Mouse (Mus musculus): Measurements from ENCODE around the gene Bves. TPM values are rescaled to one million over a fixed set of nuclear protein-coding genes. Genes with fewer than 3 reads are reported as not detected.

Bves gene
- total RNA-seq, 1 experiment = 0.85 TPM

- H3K9ac ChIP-seq (ENCODE audit: insufficient read depth, low read depth, low read length, poor library complexity, severe bottlenecking) = no peak overlapping the region
- no peak overlapping the region for H3K4me3 ChIP-seq (ENCODE audit: insufficient read depth in 1 of 2, low read depth in 1 of 2, low read length in 2 of 2, poor library complexity in 1 of 2, severe bottlenecking in 1 of 2)
- no peaks in the 10 kb centered on the region for H3K4me1 ChIP-seq (ENCODE audit: control insufficient read depth in 2 of 2, insufficient read depth in 2 of 2, low read length in 2 of 2, poor library complexity in 1 of 2)
- TF ChIP-seq ZC3H11A (IDR thresholded peaks at IDR 0.05; ENCODE audit: borderline replicate concordance, low read depth, low read length) (no peak), CHD2 (IDR thresholded peaks at IDR 0.05; ENCODE audit: low read depth, low read length) (no peak)
- in situ Hi-C loops (cut with MboI; ENCODE audit: low sequenced_read_pairs in 2 of 2, unreplicated experiment in 2 of 2) = no loop called here
- no peaks in the 10 kb centered on the region for H3K9me3 ChIP-seq (ENCODE audit: control insufficient read depth, insufficient read depth, low read depth, low read length)
- no peak overlapping the region for H3K27ac ChIP-seq (ENCODE audit: insufficient read depth, low read depth, low read length, poor library complexity, severe bottlenecking)
- DNase-seq (ENCODE audit: low read depth, low spot score) = no peak
- no peaks in the 10 kb centered on the region for H3K36me3 ChIP-seq (ENCODE audit: control insufficient read depth, insufficient read depth, low read length, poor library complexity, severe bottlenecking)
These were observed 64.2 kb downstream of the Bves start for GRCm38 (mm10) chr10:45399702-45400243.

- in situ Hi-C loops (cut with MboI; ENCODE audit: low sequenced_read_pairs in 2 of 2, unreplicated experiment in 2 of 2) = no loop called here
- Histone ChIP-seq H3K4me3 (ENCODE audit: insufficient read depth in 1 of 2, low read depth in 1 of 2, low read length in 2 of 2, poor library complexity in 1 of 2, severe bottlenecking in 1 of 2) (no peak overlapping the region), H3K27ac (ENCODE audit: insufficient read depth, low read depth, low read length, poor library complexity, severe bottlenecking) (no peak overlapping the region), H3K36me3 (ENCODE audit: control insufficient read depth, insufficient read depth, low read length, poor library complexity, severe bottlenecking) (no peaks in the 10 kb centered on the region), H3K9ac (ENCODE audit: insufficient read depth, low read depth, low read length, poor library complexity, severe bottlenecking) (no peak overlapping the region), H3K4me1 (ENCODE audit: control insufficient read depth in 2 of 2, insufficient read depth in 2 of 2, low read length in 2 of 2, poor library complexity in 1 of 2) (no peaks in the 10 kb centered on the region), H3K9me3 (ENCODE audit: control insufficient read depth, insufficient read depth, low read depth, low read length) (no peaks in the 10 kb centered on the region)
- TF ChIP-seq CHD2 (IDR thresholded peaks at IDR 0.05; ENCODE audit: low read depth, low read length) (no peak), ZC3H11A (IDR thresholded peaks at IDR 0.05; ENCODE audit: borderline replicate concordance, low read depth, low read length) (no peak), ZNF384 (IDR thresholded peaks at IDR 0.05; ENCODE audit: low read depth, low read length) (no peak), MAFK (IDR thresholded peaks at IDR 0.05; ENCODE audit: insufficient read depth, low read depth, low read length) (no peak), HCFC1 (IDR thresholded peaks at IDR 0.05; ENCODE audit: borderline replicate concordance, insufficient read depth, low read length) (no peak)
- DNase-seq (ENCODE audit: low read depth, low spot score) = no peak
These were observed 75.2 kb downstream of the Bves start for GRCm38 (mm10) chr10:45410624-45411341.

GRCm38 (mm10) chr10:45411741-45412140, 76.2 kb downstream of the Bves start:
- DNase-seq (ENCODE audit: low read depth, low spot score) = no peak
- Histone ChIP-seq H3K4me3 (ENCODE audit: insufficient read depth in 1 of 2, low read depth in 1 of 2, low read length in 2 of 2, poor library complexity in 1 of 2, severe bottlenecking in 1 of 2) (no peak overlapping the region), H3K9ac (ENCODE audit: insufficient read depth, low read depth, low read length, poor library complexity, severe bottlenecking) (no peak overlapping the region), H3K9me3 (ENCODE audit: control insufficient read depth, insufficient read depth, low read depth, low read length) (no peaks in the 10 kb centered on the region), H3K4me1 (ENCODE audit: control insufficient read depth in 2 of 2, insufficient read depth in 2 of 2, low read length in 2 of 2, poor library complexity in 1 of 2) (no peaks in the 10 kb centered on the region), H3K27ac (ENCODE audit: insufficient read depth, low read depth, low read length, poor library complexity, severe bottlenecking) (no peak overlapping the region), H3K36me3 (ENCODE audit: control insufficient read depth, insufficient read depth, low read length, poor library complexity, severe bottlenecking) (no peaks in the 10 kb centered on the region)
- in situ Hi-C loops (cut with MboI; ENCODE audit: low sequenced_read_pairs in 2 of 2, unreplicated experiment in 2 of 2) = no loop called here
- TF ChIP-seq HCFC1 (IDR thresholded peaks at IDR 0.05; ENCODE audit: borderline replicate concordance, insufficient read depth, low read length) = no peak
- TF ChIP-seq CHD2 (IDR thresholded peaks at IDR 0.05; ENCODE audit: low read depth, low read length) = no peak
- TF ChIP-seq ZC3H11A (IDR thresholded peaks at IDR 0.05; ENCODE audit: borderline replicate concordance, low read depth, low read length) = no peak
- no peak for TF ChIP-seq MAFK (IDR thresholded peaks at IDR 0.05; ENCODE audit: insufficient read depth, low read depth, low read length)
- TF ChIP-seq ZNF384 (IDR thresholded peaks at IDR 0.05; ENCODE audit: low read depth, low read length) = no peak

GRCm38 (mm10) chr10:45412144-45412543, 76.6 kb downstream of the Bves start:
- Histone ChIP-seq H3K9ac (ENCODE audit: insufficient read depth, low read depth, low read length, poor library complexity, severe bottlenecking) (no peak overlapping the region), H3K36me3 (ENCODE audit: control insufficient read depth, insufficient read depth, low read length, poor library complexity, severe bottlenecking) (no peaks in the 10 kb centered on the region), H3K27ac (ENCODE audit: insufficient read depth, low read depth, low read length, poor library complexity, severe bottlenecking) (no peak overlapping the region), H3K4me3 (ENCODE audit: insufficient read depth in 1 of 2, low read depth in 1 of 2, low read length in 2 of 2, poor library complexity in 1 of 2, severe bottlenecking in 1 of 2) (no peak overlapping the region), H3K9me3 (ENCODE audit: control insufficient read depth, insufficient read depth, low read depth, low read length) (no peaks in the 10 kb centered on the region), H3K4me1 (ENCODE audit: control insufficient read depth in 2 of 2, insufficient read depth in 2 of 2, low read length in 2 of 2, poor library complexity in 1 of 2) (no peaks in the 10 kb centered on the region)
- no peak for DNase-seq (ENCODE audit: low read depth, low spot score)
- in situ Hi-C loops (cut with MboI; ENCODE audit: low sequenced_read_pairs in 2 of 2, unreplicated experiment in 2 of 2) = no loop called here
- TF ChIP-seq ZC3H11A (IDR thresholded peaks at IDR 0.05; ENCODE audit: borderline replicate concordance, low read depth, low read length) = no peak
- no peak for TF ChIP-seq MAFK (IDR thresholded peaks at IDR 0.05; ENCODE audit: insufficient read depth, low read depth, low read length)
- TF ChIP-seq HCFC1 (IDR thresholded peaks at IDR 0.05; ENCODE audit: borderline replicate concordance, insufficient read depth, low read length) = no peak
- no peak for TF ChIP-seq ZNF384 (IDR thresholded peaks at IDR 0.05; ENCODE audit: low read depth, low read length)
- TF ChIP-seq CHD2 (IDR thresholded peaks at IDR 0.05; ENCODE audit: low read depth, low read length) = no peak

Other genes with a start within 250 kb of the Bves start
- 0.85 and 0.90 TPM in 2 replicates for gene Popdc3, start 157.7 kb upstream of the Bves start, total RNA-seq (2012; rRNA removed)
- 26.9 and 30.1 TPM in 2 replicates for gene Lin28b, start 150.6 kb downstream of the Bves start, total RNA-seq (2012; rRNA removed)
- 14.5 and 16.9 TPM in 2 replicates for gene Hace1, start 242.1 kb downstream of the Bves start, total RNA-seq (2012; rRNA removed)